Mouse (Mus musculus) forebrain, embryonic 11.5 days (tissue): Measurements from ENCODE around the gene Slc48a1. TPM values are rescaled to one million over a fixed set of nuclear protein-coding genes. Genes with fewer than 3 reads are reported as not detected.

Experiments
- ATAC-seq: fragments of 200-750 bp; cut with Nextera tagmentation; replicated peaks from 2 replicates; pipeline ENCODE4 v1.8.0; 2017; ENCODE audit warnings: moderate TSS enrichment; ENCODE audit not compliant: low FRiP score
- DNase-seq: peaks from one replicate; pipeline ENCODE4 v3.0.0-alpha.2; 2017; ENCODE audit warnings: low spot score
- H3K27ac ChIP-seq: fragments of 300-500 bp; sonication (generic); 2 replicates; pipeline ENCODE4 v1.5.1; 2014; ENCODE audit warnings: low read depth, low read length
- H3K27me3 ChIP-seq: fragments of 300-500 bp; sonication (generic); 2 replicates; pipeline ENCODE4 v1.6.1; 2014; ENCODE audit warnings: mild to moderate bottlenecking, low read length, mixed read lengths; ENCODE audit not compliant: control insufficient read depth, insufficient read depth
- H3K36me3 ChIP-seq: fragments of 300-500 bp; sonication (generic); 2 replicates; pipeline ENCODE4 v1.6.1; 2014; ENCODE audit warnings: mild to moderate bottlenecking, low read length, moderate library complexity, mixed read lengths; ENCODE audit not compliant: control insufficient read depth, insufficient read depth
- H3K4me1 ChIP-seq: fragments of 300-500 bp; sonication (generic); replicated peaks from 2 replicates; pipeline ENCODE4 v1.6.1; 2014; ENCODE audit warnings: low read length, mixed read lengths; ENCODE audit not compliant: control insufficient read depth, insufficient read depth
- H3K4me2 ChIP-seq: fragments of 300-500 bp; sonication (generic); 2 replicates; pipeline ENCODE4 v1.6.1; 2014; ENCODE audit warnings: low read depth, mild to moderate bottlenecking, low read length, moderate library complexity, mixed read lengths; ENCODE audit not compliant: severe bottlenecking
- H3K4me3 ChIP-seq: fragments of 300-500 bp; sonication (generic); 2 replicates; pipeline ENCODE4 v1.5.1; 2014; ENCODE audit warnings: low read depth, low read length
- H3K9ac ChIP-seq: fragments of 300-500 bp; sonication (generic); 2 replicates; pipeline ENCODE4 v1.6.1; 2014; ENCODE audit warnings: low read length
- H3K9me3 ChIP-seq: fragments of 300-500 bp; sonication (generic); 2 replicates; pipeline ENCODE4 v1.6.1; 2016; ENCODE audit warnings: low read length, mixed read lengths; ENCODE audit not compliant: control insufficient read depth
- WGBS: fragments of 180-500 bp; shearing (Covaris S2); extraction: QIAGEN DNeasy Blood & Tissue Kit; methylation state at CpG from one replicate; pipeline ENCODE4 v1.1.7; 2014; 5-methylcytosine and 5-hydroxymethylcytosine counted together
- polyA plus RNA-seq: library from polyadenylated mRNA; unstranded; fragments of >200 nt; fragmentation: Nextera tagmentation; extraction: Ambion mirVana; gene quantifications from 2 replicates; pipeline ENCODE4 v1.2.1, GENCODE M21; 2014

Gene Slc48a1
- polyA plus RNA-seq, 1 experiment from 2014 or later: 32.1 TPM

DNA sequence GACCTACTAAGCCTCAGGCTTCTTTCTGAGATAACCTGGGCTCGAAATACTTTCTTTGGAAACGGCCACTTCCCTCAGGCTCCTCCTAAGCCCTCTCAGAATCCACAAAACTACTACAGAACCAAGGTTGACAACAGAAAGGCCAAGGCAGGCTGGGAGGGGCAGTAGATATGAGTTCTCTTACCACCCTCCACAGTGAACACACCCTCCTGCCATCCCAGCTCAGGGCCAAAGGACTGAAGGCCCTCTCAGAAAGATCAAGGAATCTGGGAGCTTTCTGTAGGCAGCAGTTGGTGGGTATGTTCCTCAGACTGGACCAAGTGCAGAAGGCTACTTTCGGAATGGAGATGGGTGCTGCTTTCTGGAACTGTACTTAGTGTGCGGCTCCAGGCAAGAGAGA is 36.9 kb downstream of the Slc48a1 start:
- H3K27ac ChIP-seq: no peak overlapping the region
- H3K27me3 ChIP-seq: no peaks in the 10 kb centered on the region
- H3K4me3 ChIP-seq: no peak overlapping the region
- no peak overlapping the region for H3K9ac ChIP-seq
- peaks cover 5% of the 10 kb centered on the region for H3K4me1 ChIP-seq
- WGBS: 95% methylated on average over 4 of the region's 4 CpGs
- H3K36me3 ChIP-seq: no peaks in the 10 kb centered on the region; the same call in 1 of the 2 replicates
- ATAC-seq (no peak), DNase-seq (no peak)
- no peak overlapping the region for H3K4me2 ChIP-seq
- no peaks in the 10 kb centered on the region for H3K9me3 ChIP-seq

- DNase-seq (no peak), ATAC-seq (no peak)
- Histone ChIP-seq H3K4me1 (peaks cover 5% of the 10 kb centered on the region), H3K4me2 (no peak overlapping the region), H3K4me3 (no peak overlapping the region), H3K9ac (no peak overlapping the region), H3K27ac (no peak overlapping the region), H3K9me3 (no peaks in the 10 kb centered on the region), H3K36me3 (no peaks in the 10 kb centered on the region), H3K27me3 (no peaks in the 10 kb centered on the region)
- 94% methylated on average over 17 of the region's 17 CpGs for WGBS
Observed at GRCm38 (mm10) chr15:97816199-97816994, 38.1 kb downstream of the Slc48a1 start.

- Histone ChIP-seq H3K4me2 (no peak overlapping the region), H3K27me3 (no peaks in the 10 kb centered on the region), H3K27ac (no peak overlapping the region), H3K36me3 (no peaks in the 10 kb centered on the region), H3K4me1 (peaks cover 4% of the 10 kb centered on the region; the same call in 1 of the 2 replicates), H3K9ac (no peak overlapping the region), H3K9me3 (no peaks in the 10 kb centered on the region), H3K4me3 (no peak overlapping the region)
- no peak for DNase-seq
- ATAC-seq: no peak
- WGBS: 91% methylated on average over 9 of the region's 9 CpGs
Observed at GRCm38 (mm10) chr15:97819937-97820336, 41.6 kb downstream of the Slc48a1 start.

- Histone ChIP-seq H3K9ac (no peak overlapping the region), H3K4me2 (no peak overlapping the region)
Observed at GRCm38 (mm10) chr15:97821321-97821982, 43.1 kb downstream of the Slc48a1 start.

DNA sequence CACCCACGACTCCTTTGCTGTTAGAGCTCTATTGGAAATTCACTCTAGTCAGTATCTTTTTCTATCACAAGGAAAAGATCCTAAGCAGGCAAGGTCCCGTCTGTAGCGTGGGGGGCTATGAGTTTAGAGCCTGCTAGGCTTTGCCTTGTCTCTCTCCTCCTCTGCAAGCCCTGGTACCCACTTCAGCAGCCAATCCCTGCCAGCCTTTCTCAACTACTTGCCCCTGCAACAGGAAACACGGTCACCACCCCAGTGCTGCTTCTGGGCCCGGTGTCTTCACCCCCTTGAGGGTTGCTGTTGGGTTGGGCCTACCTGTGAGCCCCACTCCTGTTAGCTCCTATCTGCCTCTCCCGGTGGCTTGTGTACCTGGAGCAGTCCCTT is 43.7 kb downstream of the Slc48a1 start:
- 78% methylated on average over 6 of the region's 6 CpGs for WGBS
- Histone ChIP-seq H3K27ac (no peak overlapping the region), H3K27me3 (no peaks in the 10 kb centered on the region), H3K9me3 (no peaks in the 10 kb centered on the region), H3K36me3 (no peaks in the 10 kb centered on the region), H3K9ac (no peak overlapping the region), H3K4me1 (peaks cover 17% of the 10 kb centered on the region; the same call in 1 of the 2 replicates), H3K4me3 (no peak overlapping the region), H3K4me2 (no peak overlapping the region)
- no peak for ATAC-seq
- no peak for DNase-seq

More at GRCm38 (mm10) chr15:97821321-97821982, 43.1 kb downstream of the Slc48a1 start:
- DNase-seq: no peak
- Histone ChIP-seq H3K4me1 (peaks cover 17% of the 10 kb centered on the region; the same call in 1 of the 2 replicates), H3K27ac (no peak overlapping the region), H3K4me3 (no peak overlapping the region), H3K9me3 (no peaks in the 10 kb centered on the region), H3K27me3 (no peaks in the 10 kb centered on the region), H3K36me3 (no peaks in the 10 kb centered on the region)
- no peak for ATAC-seq
- 66% methylated on average over 10 of the region's 10 CpGs for WGBS

- Histone ChIP-seq H3K4me1 (peaks cover 17% of the 10 kb centered on the region; the same call in 1 of the 2 replicates), H3K4me2 (no peak overlapping the region), H3K27ac (no peak overlapping the region), H3K9ac (no peak overlapping the region), H3K9me3 (no peaks in the 10 kb centered on the region), H3K36me3 (no peaks in the 10 kb centered on the region), H3K4me3 (no peak overlapping the region), H3K27me3 (no peaks in the 10 kb centered on the region)
- ATAC-seq (no peak), DNase-seq (no peak)
- 65% methylated on average over 11 of the region's 12 CpGs for WGBS
Observed at GRCm38 (mm10) chr15:97822545-97823228, 44.4 kb downstream of the Slc48a1 start.

GRCm38 (mm10) chr15:97823479-97823878 is 45.2 kb downstream of the Slc48a1 start:
- no peak for ATAC-seq
- H3K9me3 ChIP-seq: no peaks in the 10 kb centered on the region
- no peak overlapping the region for H3K9ac ChIP-seq
- no peaks in the 10 kb centered on the region for H3K36me3 ChIP-seq
- H3K27me3 ChIP-seq: no peaks in the 10 kb centered on the region
- no peak overlapping the region for H3K27ac ChIP-seq
- DNase-seq: no peak
- no peak overlapping the region for H3K4me2 ChIP-seq
- 74% methylated on average over 12 of the region's 12 CpGs for WGBS
- H3K4me3 ChIP-seq: no peak overlapping the region
- H3K4me1 ChIP-seq: peaks cover 17% of the 10 kb centered on the region; the same call in 1 of the 2 replicates

GRCm38 (mm10) chr15:97824042-97824441 is 45.7 kb downstream of the Slc48a1 start:
- DNase-seq (no peak), ATAC-seq (no peak)
- H3K36me3 ChIP-seq: no peaks in the 10 kb centered on the region
- H3K4me1 ChIP-seq: peaks cover 20% of the 10 kb centered on the region; the same call in 1 of the 2 replicates
- 89% methylated on average over 6 of the region's 6 CpGs for WGBS
- no peak overlapping the region for H3K4me2 ChIP-seq
- H3K27me3 ChIP-seq: no peaks in the 10 kb centered on the region
- no peak overlapping the region for H3K4me3 ChIP-seq
- no peak overlapping the region for H3K9ac ChIP-seq
- no peaks in the 10 kb centered on the region for H3K9me3 ChIP-seq
- no peak overlapping the region for H3K27ac ChIP-seq
